Mouse (Mus musculus) layer of hippocampus, adult 18-20 months (tissue): ENCODE measurements at regions not wholly inside any gene's neighbourhood (a gene's known extent, or its start where the extent isn't known, plus 50 kb on each side); places are given as distances from the start of the nearest gene placed in this dataset.

Experiments
- DNase-seq, 2 experiments: peaks; one replicate each; pipeline ENCODE4 v3.0.0; 2022; ENCODE audit warnings: low spot score in 2 of 2

- peak in 1 of 2 experiments; percentile 49 for DNase-seq
These were observed 181.2 kb downstream of the Rdh14 start for GRCm38 (mm10) chr12:10571643-10572377.

DNA sequence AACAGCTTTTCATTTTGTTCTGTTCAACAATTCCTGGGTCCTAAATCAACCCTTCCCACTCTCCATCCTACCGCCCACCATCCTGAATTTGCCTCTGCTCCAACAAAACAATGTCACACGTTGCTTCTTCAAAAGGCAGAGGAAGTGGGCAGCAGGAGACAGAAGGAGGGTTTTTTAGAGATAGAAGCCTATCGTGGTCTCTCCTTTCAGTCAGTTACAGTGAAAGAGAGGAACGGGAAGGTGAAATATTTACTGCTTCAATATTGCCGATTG, 181.7 kb downstream of the Rdh14 start:
- no peak for DNase-seq

GRCm38 (mm10) chr12:10573381-10573780, 182.8 kb downstream of the Rdh14 start:
- no peak for DNase-seq

GRCm38 (mm10) chr12:10582840-10583614, 192.5 kb downstream of the Rdh14 start:
- DNase-seq, result no peak

GRCm38 (mm10) chr12:10584026-10584425, 193.5 kb downstream of the Rdh14 start:
- no peak for DNase-seq

DNA sequence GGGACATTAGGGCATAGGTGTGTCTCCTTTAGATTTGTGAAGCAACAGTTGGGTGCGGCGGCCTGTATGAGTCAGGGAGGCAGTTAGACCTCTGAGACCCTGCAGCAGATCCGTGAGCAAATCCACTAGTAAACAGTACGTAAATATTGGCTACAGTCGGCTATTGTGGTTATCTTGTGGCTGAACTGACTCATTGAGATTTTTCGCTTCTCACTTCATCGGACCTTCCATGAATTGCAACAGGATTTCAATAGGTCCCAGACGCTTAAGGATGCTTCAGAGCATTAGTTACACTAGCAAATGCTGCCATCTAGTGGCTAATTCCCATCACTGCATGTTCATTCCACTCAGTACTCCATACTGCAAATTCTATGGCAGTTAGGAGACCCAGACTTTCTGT, 199.0 kb downstream of the Rdh14 start:
- DNase-seq, result peak; percentile 42 to 89

DNA sequence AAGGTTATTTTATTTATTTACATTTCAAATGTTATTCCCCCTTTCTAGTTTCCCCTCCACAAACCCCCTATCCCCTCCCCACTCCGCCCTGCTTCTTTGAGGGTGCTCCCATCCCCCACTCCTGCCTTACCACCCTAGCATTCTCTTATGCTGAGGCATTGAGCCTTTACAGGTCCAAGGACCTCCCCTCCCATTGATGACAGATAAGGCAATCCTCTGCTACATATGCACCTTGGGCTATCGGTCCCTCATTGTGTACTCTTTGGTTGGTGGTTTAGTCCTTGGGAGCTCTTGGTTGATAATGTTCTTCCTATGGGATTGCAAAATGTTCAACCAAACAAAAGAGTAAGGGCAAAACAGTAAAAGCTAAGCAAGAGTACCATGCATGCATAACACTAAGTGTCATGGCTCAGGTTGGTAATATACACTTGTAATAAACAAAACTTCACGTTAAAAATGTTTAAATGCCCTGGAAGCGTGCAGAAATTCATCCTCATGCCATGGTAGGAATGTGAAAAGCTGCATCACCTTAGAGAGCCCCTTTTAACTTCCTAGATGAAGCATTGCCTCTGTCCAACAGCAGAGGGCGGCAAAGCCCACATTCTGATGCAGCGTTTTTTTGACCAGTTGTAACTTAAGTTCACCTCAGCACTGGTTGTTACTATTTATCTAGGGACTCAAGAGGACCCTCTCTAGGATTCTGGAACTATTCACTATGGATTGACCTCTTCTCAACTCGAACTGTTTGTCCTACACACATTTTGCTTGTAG, 207.6 kb downstream of the Rdh14 start:
- peak; percentile 32 to 75 for DNase-seq

- DNase-seq, result no peak
These were observed 209.5 kb downstream of the Rdh14 start for GRCm38 (mm10) chr12:10600111-10600510.

DNA sequence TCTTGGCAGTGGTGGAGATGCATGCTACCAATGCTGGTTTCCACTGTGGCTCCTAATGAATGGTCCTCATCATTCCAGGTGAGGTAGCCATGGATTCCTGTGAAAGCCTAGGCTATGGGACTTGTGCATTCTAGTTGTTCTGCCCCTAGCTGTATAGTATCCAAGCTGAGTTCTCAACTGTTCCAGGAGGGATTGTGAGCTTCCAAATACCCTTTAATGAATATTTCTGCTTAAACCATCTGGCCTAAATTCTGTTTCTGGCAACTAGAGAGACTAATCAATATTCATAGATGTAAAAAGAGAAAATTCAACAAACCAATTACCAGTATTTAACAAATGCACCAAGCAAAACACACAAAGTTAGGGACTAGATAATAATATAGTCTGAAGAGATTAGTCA, 227.7 kb downstream of the Rdh14 start:
- peak in 1 of 2 experiments; percentile 57 for DNase-seq

DNA sequence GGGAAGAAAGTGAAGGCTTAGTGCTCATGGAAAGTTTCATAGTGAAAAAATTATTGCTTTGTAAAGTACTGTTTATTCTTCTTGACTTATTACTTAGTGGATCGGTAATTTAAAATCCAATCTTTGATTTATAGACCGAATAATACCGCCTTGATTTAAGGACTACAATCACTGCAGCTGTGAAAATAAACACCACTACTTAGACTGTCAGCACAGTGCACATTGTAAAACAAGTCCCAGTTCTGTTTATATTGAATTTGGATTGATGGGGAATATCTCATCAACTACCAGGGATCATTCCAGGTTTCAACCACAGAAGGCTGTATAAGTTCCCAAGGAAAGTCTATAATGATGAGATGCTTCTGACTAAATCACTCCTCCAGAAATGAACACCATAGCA, 230.0 kb downstream of the Rdh14 start:
- no peak for DNase-seq

GRCm38 (mm10) chr12:10638591-10638990, 248.0 kb downstream of the Rdh14 start:
- DNase-seq, result no peak

DNA sequence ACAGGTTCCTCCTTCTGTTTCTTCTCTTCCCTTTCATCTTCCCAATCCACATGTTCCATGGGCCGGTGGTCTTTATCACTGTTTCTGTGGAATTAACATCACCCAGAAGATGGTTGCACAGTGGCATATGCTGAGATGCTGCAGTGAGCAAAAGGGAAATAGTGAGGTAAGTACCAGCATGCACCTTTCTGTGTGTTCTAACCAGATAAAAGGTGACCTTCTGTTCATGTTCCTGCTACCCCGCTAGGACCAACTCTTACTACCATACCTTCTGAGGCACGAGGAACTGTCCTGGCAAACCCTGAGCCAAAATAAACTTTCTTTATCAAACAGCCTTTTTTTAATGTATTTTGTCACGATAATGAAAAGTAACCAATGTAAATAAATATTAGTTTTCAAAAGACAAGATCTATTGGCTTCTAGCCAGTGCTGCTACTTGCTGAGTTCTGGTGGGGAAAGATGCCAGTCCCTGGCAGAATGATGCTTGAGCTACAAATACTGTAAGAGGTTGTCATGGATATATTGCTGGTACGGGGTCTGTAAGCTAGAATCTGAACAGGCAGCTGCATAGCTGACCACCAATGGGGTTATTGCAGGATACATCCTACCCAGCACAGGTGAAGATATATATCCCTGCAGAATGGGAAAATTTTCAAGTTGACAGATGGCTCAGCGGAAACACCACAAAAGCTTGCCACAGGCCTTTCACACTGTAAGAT, 264.1 kb downstream of the Rdh14 start:
- DNase-seq, result peak; percentile 22 to 60

DNA sequence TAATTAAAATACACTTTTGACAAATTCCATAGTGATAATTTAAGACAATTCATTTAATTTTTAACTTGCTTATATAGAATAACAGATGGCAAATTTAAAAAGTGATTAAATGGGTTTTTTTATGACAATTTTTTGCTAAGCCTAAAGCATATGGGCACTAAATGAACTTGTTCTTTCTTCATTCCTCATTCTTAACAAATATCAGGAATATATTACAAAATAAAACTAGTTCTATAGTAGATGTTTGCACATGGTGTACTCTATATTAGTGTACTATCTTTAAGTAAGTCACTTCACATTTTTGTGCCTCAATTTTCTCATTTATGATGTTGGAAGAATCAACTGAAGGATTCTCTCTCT, 264.6 kb downstream of the Rdh14 start:
- DNase-seq, result no peak

GRCm38 (mm10) chr12:10658826-10659225, 268.3 kb downstream of the Rdh14 start:
- DNase-seq, result no peak

GRCm38 (mm10) chr12:10686747-10687146, 296.2 kb downstream of the Rdh14 start:
- DNase-seq, result no peak
